Mouse (Mus musculus) CD4-positive, CD25-positive, alpha-beta regulatory T cell, adult 9 weeks (primary cell): ENCODE data around the gene 1700010B08Rik. TPM values are rescaled to one million over a fixed set of nuclear protein-coding genes. Genes with fewer than 3 reads are reported as not detected.

ENCODE experiments used
- polyA plus RNA-seq: library from polyadenylated mRNA; unstranded; fragments of 100-300 nt; shearing (Covaris generic); gene quantifications from one replicate; pipeline ENCODE4 v1.2.1, GENCODE M21; 2017

The 1700010B08Rik gene
- not detected for polyA plus RNA-seq

DNA sequence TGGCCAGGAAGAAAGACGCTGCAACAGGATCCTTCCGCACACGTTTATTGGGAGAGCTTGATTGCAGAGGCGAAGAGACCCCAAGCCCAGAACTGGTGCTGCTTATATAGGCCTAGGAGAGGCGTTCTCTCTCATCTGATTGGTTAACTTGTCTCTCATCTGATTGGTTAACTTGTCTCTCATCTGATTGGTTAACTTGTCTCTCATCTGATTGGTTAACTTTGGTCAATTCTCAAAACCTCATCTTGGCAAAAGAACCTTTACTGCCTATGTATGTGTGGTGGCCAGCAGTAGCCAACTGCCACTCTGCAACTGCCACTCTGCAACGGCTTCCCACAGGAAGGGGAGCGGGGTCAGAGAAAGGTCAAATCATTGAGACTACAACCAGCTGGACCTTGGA lies at the start of gene 1700010B08Rik:
TSS of gene 1700010B08Rik (plus strand) at position 301 of the 400 bp plus-strand sequence.

DNA sequence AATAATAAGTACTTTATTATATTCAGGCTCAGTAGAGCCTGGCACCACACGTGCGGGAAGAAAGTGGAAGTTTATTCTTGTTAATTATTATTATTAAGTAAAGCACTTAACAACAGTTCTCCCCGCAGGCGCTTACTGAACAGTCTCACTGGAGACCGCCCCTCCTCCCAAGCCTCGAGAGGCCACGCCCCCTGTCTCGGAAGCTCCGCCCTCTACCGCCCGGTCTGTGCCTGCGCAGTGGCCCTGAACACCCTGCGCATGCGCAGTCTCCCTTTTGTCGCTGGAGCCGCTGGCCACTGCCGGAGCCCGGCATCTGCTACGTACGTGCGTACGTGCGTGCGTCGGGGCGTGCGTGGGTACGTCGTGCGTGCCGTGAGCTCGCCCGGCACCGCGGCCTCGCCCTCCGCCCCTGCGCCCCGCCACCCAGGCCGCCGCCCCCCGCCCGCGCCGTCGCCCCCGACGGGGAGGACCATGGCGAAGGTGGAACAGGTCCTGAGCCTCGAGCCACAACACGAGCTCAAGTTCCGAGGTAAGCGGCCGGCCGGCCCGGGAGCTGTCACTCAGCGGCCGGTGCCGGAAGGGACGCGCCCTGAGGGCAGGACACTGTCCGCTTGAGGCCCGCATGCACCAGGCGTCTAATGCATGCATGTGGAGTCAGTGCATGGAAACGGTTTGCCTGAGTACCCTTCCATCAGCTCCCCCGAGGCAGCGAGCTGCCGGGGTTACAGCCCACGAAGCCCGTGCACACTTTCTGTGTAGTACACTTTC lies 18.2 kb downstream of the 1700010B08Rik start, which contains the start of gene Vapb:
TSS of gene Vapb (plus strand) at position 290 of the 768 bp plus-strand sequence.

Other genes with a start within 250 kb of the 1700010B08Rik start
- gene 1700021F07Rik, start 196.8 kb upstream of the 1700010B08Rik start, polyA plus RNA-seq, result not detected
- gene Ankrd60, start 141.1 kb upstream of the 1700010B08Rik start, polyA plus RNA-seq, result not detected
- gene Rab22a, start 59.7 kb upstream of the 1700010B08Rik start, polyA plus RNA-seq, result 6.3 TPM
- 8.9 TPM for gene Vapb, start 18.1 kb downstream of the 1700010B08Rik start, polyA plus RNA-seq